Mouse (Mus musculus): ENCODE data around the gene Snrk. TPM values are rescaled to one million over a fixed set of nuclear protein-coding genes. Genes with fewer than 3 reads are reported as not detected.

Gene Snrk
- polyA plus RNA-seq, 1 experiment from 2014 or later = 37.2 TPM

GRCm38 (mm10) chr9:122100584-122101127, 16.4 kb upstream of the Snrk start:
- no peak overlapping the region for H3K4me2 ChIP-seq (replicated peaks; ENCODE audit: low read depth, low read length)
- no peaks in the 10 kb centered on the region; the same call in 1 of the 2 replicates for H3K4me1 ChIP-seq (ENCODE audit: control insufficient read depth, insufficient read depth, low read length)
- H3K4me3 ChIP-seq (ENCODE audit: low read depth, low read length) = no peak overlapping the region
- H3K36me3 ChIP-seq (ENCODE audit: control insufficient read depth, insufficient read depth, low read length) = no peaks in the 10 kb centered on the region
- no peak overlapping the region for H3K9ac ChIP-seq (replicated peaks; ENCODE audit: low read depth, low read length)
- H3K27me3 ChIP-seq (ENCODE audit: control insufficient read depth, insufficient read depth, low read length) = no peaks in the 10 kb centered on the region
- peak; percentile 59 for ATAC-seq (ENCODE audit: insufficient number of reproducible peaks, insufficient read depth, low FRiP score, low read depth)
- H3K9me3 ChIP-seq (ENCODE audit: control insufficient read depth, low read depth, low read length) = no peaks in the 10 kb centered on the region
- no peak overlapping the region for H3K27ac ChIP-seq (ENCODE audit: low read length)

GRCm38 (mm10) chr9:122101196-122101595, 15.9 kb upstream of the Snrk start:
- Histone ChIP-seq H3K27me3 (ENCODE audit: control insufficient read depth, insufficient read depth, low read length) (no peaks in the 10 kb centered on the region), H3K9me3 (ENCODE audit: control insufficient read depth, low read depth, low read length) (no peaks in the 10 kb centered on the region), H3K9ac (replicated peaks; ENCODE audit: low read depth, low read length) (no peak overlapping the region), H3K27ac (ENCODE audit: low read length) (no peak overlapping the region), H3K36me3 (ENCODE audit: control insufficient read depth, insufficient read depth, low read length) (no peaks in the 10 kb centered on the region), H3K4me2 (replicated peaks; ENCODE audit: low read depth, low read length) (no peak overlapping the region), H3K4me3 (ENCODE audit: low read depth, low read length) (no peak overlapping the region), H3K4me1 (ENCODE audit: control insufficient read depth, insufficient read depth, low read length) (no peaks in the 10 kb centered on the region; the same call in 1 of the 2 replicates)
- WGBS = 52% methylated on average over 4 of the region's 4 CpGs
- ATAC-seq (ENCODE audit: insufficient number of reproducible peaks, insufficient read depth, low FRiP score, low read depth) = no peak

- H3K27ac ChIP-seq (ENCODE audit: low read length) = no peak overlapping the region; the same call in 1 of the 2 replicates
These were observed 13.3 kb upstream of the Snrk start for GRCm38 (mm10) chr9:122103550-122104284.

GRCm38 (mm10) chr9:122104285-122104829, 12.7 kb upstream of the Snrk start:
- Histone ChIP-seq H3K9ac (replicated peaks; ENCODE audit: low read depth, low read length) (no peak overlapping the region), H3K36me3 (ENCODE audit: control insufficient read depth, insufficient read depth, low read length) (no peaks in the 10 kb centered on the region), H3K9me3 (ENCODE audit: control insufficient read depth, low read depth, low read length) (no peaks in the 10 kb centered on the region), H3K4me1 (ENCODE audit: control insufficient read depth, insufficient read depth, low read length) (no peaks in the 10 kb centered on the region; the same call in 1 of the 2 replicates), H3K4me2 (replicated peaks; ENCODE audit: low read depth, low read length) (no peak overlapping the region), H3K27me3 (ENCODE audit: control insufficient read depth, insufficient read depth, low read length) (no peaks in the 10 kb centered on the region), H3K27ac (ENCODE audit: low read length) (no peak overlapping the region; the same call in 1 of the 2 replicates), H3K4me3 (ENCODE audit: low read depth, low read length) (no peak overlapping the region)
- WGBS = 46% methylated on average over 7 of the region's 7 CpGs
- ATAC-seq (ENCODE audit: insufficient number of reproducible peaks, insufficient read depth, low FRiP score, low read depth) = no peak

More at GRCm38 (mm10) chr9:122103550-122104284, 13.3 kb upstream of the Snrk start:
- Histone ChIP-seq H3K4me3 (ENCODE audit: low read depth, low read length) (no peak overlapping the region), H3K9ac (replicated peaks; ENCODE audit: low read depth, low read length) (no peak overlapping the region), H3K27me3 (ENCODE audit: control insufficient read depth, insufficient read depth, low read length) (no peaks in the 10 kb centered on the region), H3K4me1 (ENCODE audit: control insufficient read depth, insufficient read depth, low read length) (no peaks in the 10 kb centered on the region; the same call in 1 of the 2 replicates), H3K36me3 (ENCODE audit: control insufficient read depth, insufficient read depth, low read length) (no peaks in the 10 kb centered on the region), H3K4me2 (replicated peaks; ENCODE audit: low read depth, low read length) (no peak overlapping the region), H3K9me3 (ENCODE audit: control insufficient read depth, low read depth, low read length) (no peaks in the 10 kb centered on the region)
- WGBS = 48% methylated on average over 9 of the region's 9 CpGs
- peak; percentile 64; the same call in 1 of the 2 replicates for ATAC-seq (ENCODE audit: insufficient number of reproducible peaks, insufficient read depth, low FRiP score, low read depth)

GRCm38 (mm10) chr9:122107701-122108375, 9.2 kb upstream of the Snrk start:
- no peak overlapping the region for H3K4me3 ChIP-seq (ENCODE audit: low read depth, low read length)
- H3K9ac ChIP-seq (replicated peaks; ENCODE audit: low read depth, low read length) = no peak overlapping the region
- 59% methylated on average over 7 of the region's 7 CpGs for WGBS
- H3K27ac ChIP-seq (ENCODE audit: low read length) = no peak overlapping the region
- H3K4me2 ChIP-seq (replicated peaks; ENCODE audit: low read depth, low read length) = no peak overlapping the region
- no peaks in the 10 kb centered on the region for H3K27me3 ChIP-seq (ENCODE audit: control insufficient read depth, insufficient read depth, low read length)
- H3K9me3 ChIP-seq (ENCODE audit: control insufficient read depth, low read depth, low read length) = no peaks in the 10 kb centered on the region
- peaks cover 2% of the 10 kb centered on the region for H3K4me1 ChIP-seq (ENCODE audit: control insufficient read depth, insufficient read depth, low read length)
- ATAC-seq (ENCODE audit: insufficient number of reproducible peaks, insufficient read depth, low FRiP score, low read depth) = no peak
- no peaks in the 10 kb centered on the region for H3K36me3 ChIP-seq (ENCODE audit: control insufficient read depth, insufficient read depth, low read length)

- Histone ChIP-seq H3K4me2 (replicated peaks; ENCODE audit: low read depth, low read length) (no peak overlapping the region), H3K4me1 (ENCODE audit: control insufficient read depth, insufficient read depth, low read length) (peaks cover 2% of the 10 kb centered on the region; the same call in 1 of the 2 replicates), H3K4me3 (ENCODE audit: low read depth, low read length) (no peak overlapping the region), H3K9ac (replicated peaks; ENCODE audit: low read depth, low read length) (no peak overlapping the region), H3K36me3 (ENCODE audit: control insufficient read depth, insufficient read depth, low read length) (no peaks in the 10 kb centered on the region), H3K27ac (ENCODE audit: low read length) (peak overlapping the region; percentile 61; the same call in 1 of the 2 replicates), H3K27me3 (ENCODE audit: control insufficient read depth, insufficient read depth, low read length) (no peaks in the 10 kb centered on the region), H3K9me3 (ENCODE audit: control insufficient read depth, low read depth, low read length) (no peaks in the 10 kb centered on the region)
- no peak for ATAC-seq (ENCODE audit: insufficient number of reproducible peaks, insufficient read depth, low FRiP score, low read depth)
- WGBS = 57% methylated on average over 8 of the region's 8 CpGs
These were observed 7.4 kb upstream of the Snrk start for GRCm38 (mm10) chr9:122109553-122110225.

- Histone ChIP-seq H3K27ac (ENCODE audit: low read length) (no peak overlapping the region; the same call in 1 of the 2 replicates), H3K9me3 (ENCODE audit: control insufficient read depth, low read depth, low read length) (no peaks in the 10 kb centered on the region), H3K4me2 (replicated peaks; ENCODE audit: low read depth, low read length) (no peak overlapping the region), H3K27me3 (ENCODE audit: control insufficient read depth, insufficient read depth, low read length) (no peaks in the 10 kb centered on the region), H3K9ac (replicated peaks; ENCODE audit: low read depth, low read length) (no peak overlapping the region), H3K4me3 (ENCODE audit: low read depth, low read length) (no peak overlapping the region), H3K36me3 (ENCODE audit: control insufficient read depth, insufficient read depth, low read length) (no peaks in the 10 kb centered on the region), H3K4me1 (ENCODE audit: control insufficient read depth, insufficient read depth, low read length) (peaks cover 2% of the 10 kb centered on the region; the same call in 1 of the 2 replicates)
- ATAC-seq (ENCODE audit: insufficient number of reproducible peaks, insufficient read depth, low FRiP score, low read depth) = no peak
- WGBS = 83% methylated on average over 6 of the region's 6 CpGs
These were observed 6.6 kb upstream of the Snrk start for GRCm38 (mm10) chr9:122110508-122110907.

GRCm38 (mm10) chr9:122110921-122111320, 6.1 kb upstream of the Snrk start:
- no peak overlapping the region for H3K4me3 ChIP-seq (ENCODE audit: low read depth, low read length)
- WGBS = 84% methylated on average over 5 of the region's 5 CpGs
- H3K9ac ChIP-seq (replicated peaks; ENCODE audit: low read depth, low read length) = no peak overlapping the region
- no peak overlapping the region for H3K4me2 ChIP-seq (replicated peaks; ENCODE audit: low read depth, low read length)
- no peak overlapping the region for H3K27ac ChIP-seq (ENCODE audit: low read length)
- ATAC-seq (ENCODE audit: insufficient number of reproducible peaks, insufficient read depth, low FRiP score, low read depth) = no peak
- peaks cover 2% of the 10 kb centered on the region; the same call in 1 of the 2 replicates for H3K4me1 ChIP-seq (ENCODE audit: control insufficient read depth, insufficient read depth, low read length)
- no peaks in the 10 kb centered on the region for H3K9me3 ChIP-seq (ENCODE audit: control insufficient read depth, low read depth, low read length)
- H3K36me3 ChIP-seq (ENCODE audit: control insufficient read depth, insufficient read depth, low read length) = no peaks in the 10 kb centered on the region
- no peaks in the 10 kb centered on the region for H3K27me3 ChIP-seq (ENCODE audit: control insufficient read depth, insufficient read depth, low read length)
